Mouse (Mus musculus) limb, embryonic 11.5 days (tissue): ENCODE results near the gene Ppt2. TPM values are rescaled to one million over a fixed set of nuclear protein-coding genes. Genes with fewer than 3 reads are reported as not detected.

Experiments
- ATAC-seq: fragments of 200-750 bp; cut with Nextera tagmentation; 2 replicates; pipeline ENCODE4 v1.8.0; 2017; ENCODE audit warnings: low read depth; ENCODE audit not compliant: insufficient number of reproducible peaks, low FRiP score, low TSS enrichment
- DNase-seq: peaks from one replicate; pipeline ENCODE4 v3.0.0-alpha.2; 2015; ENCODE audit warnings: low spot score
- H3K27ac ChIP-seq: fragments of 300-500 bp; sonication (generic); replicated peaks from 2 replicates; pipeline ENCODE4 v1.5.1; 2014; ENCODE audit warnings: low read depth, mild to moderate bottlenecking, low read length
- H3K27me3 ChIP-seq: fragments of 300-500 bp; sonication (generic); 2 replicates; pipeline ENCODE4 v1.6.1; 2014; ENCODE audit warnings: mild to moderate bottlenecking, low read length, mixed read lengths; ENCODE audit not compliant: control insufficient read depth, insufficient read depth
- H3K36me3 ChIP-seq: fragments of 300-500 bp; sonication (generic); 2 replicates; pipeline ENCODE4 v1.6.1; 2014; ENCODE audit warnings: mild to moderate bottlenecking, low read length, moderate library complexity, mixed read lengths; ENCODE audit not compliant: control insufficient read depth, insufficient read depth
- H3K4me1 ChIP-seq: fragments of 300-500 bp; sonication (generic); 2 replicates; pipeline ENCODE4 v1.6.1; 2014; ENCODE audit warnings: low read length, mixed read lengths; ENCODE audit not compliant: control insufficient read depth, insufficient read depth
- H3K4me2 ChIP-seq: fragments of 300-500 bp; sonication (generic); 2 replicates; pipeline ENCODE4 v1.6.1; 2014; ENCODE audit warnings: low read depth, mild to moderate bottlenecking, moderate library complexity; ENCODE audit not compliant: severe bottlenecking
- H3K4me3 ChIP-seq: fragments of 300-500 bp; sonication (generic); 2 replicates; pipeline ENCODE4 v1.5.1; 2014; ENCODE audit warnings: low read depth, low read length
- H3K9ac ChIP-seq: fragments of 300-500 bp; sonication (generic); 2 replicates; pipeline ENCODE4 v1.6.1; 2014; ENCODE audit warnings: mild to moderate bottlenecking, low read length
- H3K9me3 ChIP-seq: fragments of 300-500 bp; sonication (generic); 2 replicates; pipeline ENCODE4 v1.6.1; 2016; ENCODE audit warnings: low read length; ENCODE audit not compliant: control insufficient read depth
- WGBS: fragments of 180-500 bp; shearing (Covaris S2); extraction: QIAGEN DNeasy Blood & Tissue Kit; methylation state at CpG from one replicate; pipeline ENCODE4 v1.1.7; 2014; 5-methylcytosine and 5-hydroxymethylcytosine counted together
- polyA plus RNA-seq: library from polyadenylated mRNA; unstranded; fragments of >200 nt; fragmentation: Nextera tagmentation; extraction: Ambion mirVana; gene quantifications from 2 replicates; pipeline ENCODE4 v1.2.1, GENCODE M21; 2014

The Ppt2 gene
- polyA plus RNA-seq, 1 experiment from 2014 or later, result 26.1 TPM

- H3K27ac ChIP-seq, result no peak overlapping the region
- 86% methylated on average over 8 of the region's 8 CpGs for WGBS
- no peak for ATAC-seq
These were observed 7.3 kb downstream of the Ppt2 start for GRCm38 (mm10) chr17:34621006-34621405.

DNA sequence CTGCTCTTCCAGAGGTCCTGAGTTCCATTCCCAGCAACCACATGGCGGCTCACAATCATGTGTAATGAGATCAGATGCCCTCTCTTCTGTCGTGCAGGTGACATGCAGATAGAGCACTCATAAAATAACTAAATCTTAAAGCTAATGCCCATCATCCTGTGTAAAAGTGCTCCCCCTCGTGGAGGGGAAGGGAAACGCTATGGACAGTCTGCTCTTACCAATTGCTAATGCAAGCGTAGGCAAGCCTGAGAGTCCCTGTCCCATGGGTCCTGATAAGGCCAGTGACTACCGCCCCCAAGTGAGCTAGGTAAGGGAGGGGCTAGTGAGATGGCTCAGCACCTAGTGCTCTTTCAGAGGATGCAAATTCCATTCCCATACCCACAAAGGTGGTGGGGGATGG, 9.3 kb downstream of the Ppt2 start:
- Histone ChIP-seq H3K4me1 (no peaks in the 10 kb centered on the region), H3K9me3 (no peaks in the 10 kb centered on the region), H3K9ac (no peak overlapping the region), H3K4me2 (no peak overlapping the region), H3K27ac (no peak overlapping the region), H3K27me3 (no peaks in the 10 kb centered on the region), H3K4me3 (no peak overlapping the region), H3K36me3 (peaks cover 2% of the 10 kb centered on the region; the same call in 1 of the 2 replicates)
- ATAC-seq (no peak), DNase-seq (peak; percentile 74)
- WGBS, result 21% methylated on average over 6 of the region's 6 CpGs

More at GRCm38 (mm10) chr17:34621006-34621405, 7.3 kb downstream of the Ppt2 start:
- Histone ChIP-seq H3K4me3 (no peak overlapping the region), H3K9me3 (no peaks in the 10 kb centered on the region), H3K27me3 (no peaks in the 10 kb centered on the region), H3K4me2 (no peak overlapping the region), H3K9ac (no peak overlapping the region), H3K36me3 (no peaks in the 10 kb centered on the region), H3K4me1 (peaks cover under 1% of the 10 kb centered on the region; the same call in 1 of the 2 replicates)
- DNase-seq, result no peak

DNA sequence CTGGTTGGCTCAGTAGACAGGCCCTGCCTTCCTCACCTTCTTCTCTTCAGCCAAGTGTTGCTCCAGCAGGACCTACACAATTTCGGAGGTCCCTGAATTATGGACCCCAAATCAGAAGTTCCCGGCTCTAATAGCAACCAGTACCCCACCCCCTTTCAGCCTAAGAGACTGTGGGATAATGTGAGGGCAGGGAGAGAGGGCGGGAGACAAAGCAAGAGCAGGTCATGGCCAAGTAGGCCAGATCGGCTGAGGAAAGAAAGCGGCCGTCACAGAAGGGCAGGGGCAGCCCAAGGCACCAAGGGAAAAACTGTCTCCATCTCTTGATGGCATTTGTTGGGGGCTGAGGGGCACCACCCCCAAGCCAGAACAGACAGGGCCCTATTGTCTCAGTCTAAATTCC, 12.4 kb downstream of the Ppt2 start, which contains the start of gene Egfl8:
Gene Egfl8 (minus strand): TSS at position 101 of the 400 bp plus-strand sequence.
- DNase-seq (no peak), ATAC-seq (no peak)
- WGBS, result 83% methylated on average over 6 of the region's 6 CpGs
- no peaks in the 10 kb centered on the region for H3K4me1 ChIP-seq
- H3K27ac ChIP-seq, result no peak within 1 kb of the TSS
- no peaks in the 10 kb centered on the region for H3K9me3 ChIP-seq
- H3K27me3 ChIP-seq, result no peaks in the 10 kb centered on the region
- H3K9ac ChIP-seq, result no peak within 1 kb of the TSS
- no peak within 1 kb of the TSS for H3K4me3 ChIP-seq
- peaks cover 24% of the 10 kb centered on the region for H3K36me3 ChIP-seq
- no peak within 1 kb of the TSS for H3K4me2 ChIP-seq

GRCm38 (mm10) chr17:34613830-34614229, 14.5 kb downstream of the Ppt2 start:
- no peak overlapping the region for H3K4me3 ChIP-seq
- no peak overlapping the region for H3K4me2 ChIP-seq
- H3K27ac ChIP-seq, result no peak overlapping the region
- H3K9ac ChIP-seq, result no peak overlapping the region
- DNase-seq (no peak), ATAC-seq (no peak)
- 86% methylated on average over 10 of the region's 10 CpGs for WGBS
- H3K36me3 ChIP-seq, result peaks cover 25% of the 10 kb centered on the region
- H3K4me1 ChIP-seq, result no peaks in the 10 kb centered on the region
- no peaks in the 10 kb centered on the region for H3K9me3 ChIP-seq
- no peaks in the 10 kb centered on the region for H3K27me3 ChIP-seq

- ATAC-seq (no peak), DNase-seq (no peak)
- 86% methylated on average over 11 of the region's 11 CpGs for WGBS
- Histone ChIP-seq H3K9me3 (no peaks in the 10 kb centered on the region), H3K27ac (no peak overlapping the region), H3K4me3 (no peak overlapping the region), H3K9ac (no peak overlapping the region), H3K4me1 (no peaks in the 10 kb centered on the region), H3K27me3 (no peaks in the 10 kb centered on the region), H3K4me2 (no peak overlapping the region; the same call in 1 of the 2 replicates), H3K36me3 (peaks cover 25% of the 10 kb centered on the region)
These were observed 15.2 kb downstream of the Ppt2 start for GRCm38 (mm10) chr17:34613054-34613645.

DNA sequence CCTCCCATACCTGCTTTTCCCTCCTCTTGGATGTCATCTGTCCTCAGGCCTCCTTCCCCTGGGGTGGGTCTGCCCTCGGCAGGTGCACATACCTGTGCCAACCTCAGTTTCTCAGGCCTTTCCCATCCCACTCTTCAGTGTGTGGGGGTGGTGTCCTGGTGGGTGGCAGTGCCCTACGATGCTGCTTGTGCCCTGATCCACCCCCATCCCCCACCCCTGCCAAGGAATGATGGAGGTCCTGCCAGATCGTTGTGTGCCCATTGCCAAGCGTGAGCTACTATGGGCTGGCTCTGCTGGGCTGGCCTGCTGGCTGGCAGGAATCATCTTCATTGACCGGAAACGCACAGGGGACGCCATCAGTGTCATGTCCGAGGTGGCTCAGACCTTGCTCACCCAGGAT, 17.3 kb downstream of the Ppt2 start:
- Histone ChIP-seq H3K4me3 (no peak overlapping the region), H3K4me2 (no peak overlapping the region), H3K27ac (no peak overlapping the region), H3K9me3 (no peaks in the 10 kb centered on the region), H3K27me3 (no peaks in the 10 kb centered on the region), H3K4me1 (peaks cover 6% of the 10 kb centered on the region), H3K36me3 (peaks cover 25% of the 10 kb centered on the region), H3K9ac (no peak overlapping the region)
- DNase-seq, result no peak
- no peak for ATAC-seq
- 92% methylated on average over 8 of the region's 8 CpGs for WGBS

DNA sequence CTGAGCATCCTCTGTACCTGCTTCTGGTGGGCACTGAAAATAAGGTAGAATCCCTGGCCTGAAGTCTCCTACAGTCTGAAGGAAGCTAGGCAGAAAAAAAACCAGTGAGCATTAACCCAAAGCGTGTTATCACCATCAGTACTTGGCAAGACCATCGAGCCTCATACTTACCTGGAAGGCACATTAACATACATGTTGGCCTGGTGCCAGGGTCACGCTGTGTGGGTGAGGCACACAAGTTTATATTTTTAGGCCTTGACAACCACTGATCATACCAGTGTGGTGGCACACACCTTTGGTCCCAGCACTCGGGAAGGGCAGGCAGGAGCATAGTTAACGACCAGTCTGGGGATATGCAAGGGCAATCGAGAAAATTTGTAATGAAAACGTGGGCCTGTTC, 20.3 kb downstream of the Ppt2 start:
- no peak overlapping the region for H3K9ac ChIP-seq
- no peaks in the 10 kb centered on the region for H3K27me3 ChIP-seq
- H3K4me2 ChIP-seq, result no peak overlapping the region
- peaks cover 14% of the 10 kb centered on the region for H3K4me1 ChIP-seq
- DNase-seq, result no peak
- WGBS, result 92% methylated on average over 7 of the region's 7 CpGs
- no peak overlapping the region for H3K27ac ChIP-seq
- peaks cover 18% of the 10 kb centered on the region for H3K36me3 ChIP-seq
- no peaks in the 10 kb centered on the region for H3K9me3 ChIP-seq
- no peak for ATAC-seq
- no peak overlapping the region for H3K4me3 ChIP-seq

GRCm38 (mm10) chr17:34606186-34607039, 21.9 kb downstream of the Ppt2 start:
- H3K4me2 ChIP-seq, result peak overlapping the region; percentile 93
- no peak for DNase-seq
- peak overlapping the region; percentile 96 for H3K4me3 ChIP-seq
- H3K4me1 ChIP-seq, result peaks cover 16% of the 10 kb centered on the region
- no peaks in the 10 kb centered on the region for H3K27me3 ChIP-seq
- no peak for ATAC-seq
- peak overlapping the region; percentile 89 for H3K9ac ChIP-seq
- H3K27ac ChIP-seq, result peak overlapping the region; percentile 68; the same call in 1 of the 2 replicates
- no peaks in the 10 kb centered on the region for H3K9me3 ChIP-seq
- WGBS, result 18% methylated on average over 31 of the region's 32 CpGs
- H3K36me3 ChIP-seq, result peaks cover 8% of the 10 kb centered on the region; the same call in 1 of the 2 replicates
